Mouse (Mus musculus): ENCODE data around the gene Ndel1.
A peak's percentile ranks its signal among the peaks of the same experiment; 100 is the strongest.

DNA sequence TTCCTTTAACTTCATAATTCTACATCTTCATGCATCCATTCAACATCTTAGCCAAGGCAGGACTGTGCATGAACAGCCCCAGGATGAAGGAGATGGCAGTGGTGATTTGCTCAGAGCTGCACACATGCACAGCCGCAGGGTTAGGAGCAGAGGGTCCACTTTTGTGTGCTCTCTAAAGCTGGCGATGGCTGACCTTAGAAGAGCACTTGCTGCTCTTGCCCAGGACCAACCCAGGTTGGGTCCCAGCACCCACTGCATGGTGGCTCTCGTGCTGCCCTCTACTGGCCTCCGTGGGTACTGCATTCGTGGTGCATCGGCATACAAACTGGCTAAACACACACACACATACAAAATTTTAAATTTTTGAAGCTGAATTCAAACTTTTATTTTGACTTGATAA is 63.9 kb downstream of the Ndel1 start:
- no peak for TF ChIP-seq POLR2A (IDR thresholded peaks at IDR 0.05; ENCODE audit: insufficient read depth, low read depth, low read length)
- TF ChIP-seq CTCF (IDR thresholded peaks at IDR 0.05; ENCODE audit: insufficient read depth, low read depth, low read length): peak; percentile 87
